Mouse (Mus musculus) adrenal gland, postnatal 14 days (tissue): ENCODE data around the gene Babam2. TPM values are rescaled to one million over a fixed set of nuclear protein-coding genes. Genes with fewer than 3 reads are reported as not detected.
A peak's percentile ranks its signal among the peaks of the same experiment; 100 is the strongest.
"Not testable (repeated sequence)": the region's sequence is repeated elsewhere in the genome, so short reads cannot be mapped to it uniquely, and the experiment has no call there.

Source experiments
- DNase-seq: peaks from one replicate; pipeline ENCODE4 v3.0.0; 2021; ENCODE audit warnings: mixed read lengths
- total RNA-seq: library from RNA; stranded (reverse); gene quantifications from 2 replicates; pipeline ENCODE4 v1.2.3, GENCODE M21; 2021

Babam2 gene
- total RNA-seq, 1 experiment from 2014 or later, result 72.3 TPM

- peak; percentile 52 for DNase-seq
Observed at GRCm38 (mm10) chr5:31787201-31787600, 89.7 kb downstream of the Babam2 start.

GRCm38 (mm10) chr5:31787622-31788021 lies 90.1 kb downstream of the Babam2 start:
- no peak for DNase-seq

- DNase-seq, result no peak
Observed at GRCm38 (mm10) chr5:31792338-31792737, 94.9 kb downstream of the Babam2 start.

GRCm38 (mm10) chr5:31792863-31793262 lies 95.4 kb downstream of the Babam2 start:
- peak; percentile 66 for DNase-seq

GRCm38 (mm10) chr5:31795414-31795813 lies 97.9 kb downstream of the Babam2 start:
- no peak for DNase-seq

GRCm38 (mm10) chr5:31796979-31797378 lies 99.5 kb downstream of the Babam2 start:
- no peak for DNase-seq

GRCm38 (mm10) chr5:31804211-31804610 lies 106.7 kb downstream of the Babam2 start:
- DNase-seq, result not testable (repeated sequence)

- DNase-seq, result no peak
Observed at GRCm38 (mm10) chr5:31804751-31805150, 107.3 kb downstream of the Babam2 start.

GRCm38 (mm10) chr5:31807312-31807711 lies 109.8 kb downstream of the Babam2 start:
- DNase-seq, result no peak

- DNase-seq, result no peak
Observed at GRCm38 (mm10) chr5:31808271-31808670, 110.8 kb downstream of the Babam2 start.

GRCm38 (mm10) chr5:31810796-31811662 lies 113.5 kb downstream of the Babam2 start:
- DNase-seq, result peak; percentile 54

GRCm38 (mm10) chr5:31811663-31812001 lies 114.1 kb downstream of the Babam2 start:
- no peak for DNase-seq

- no peak for DNase-seq
Observed at GRCm38 (mm10) chr5:31813156-31813675, 115.7 kb downstream of the Babam2 start.

GRCm38 (mm10) chr5:31814068-31814467 lies 116.6 kb downstream of the Babam2 start:
- no peak for DNase-seq

- DNase-seq, result peak; percentile 45
Observed at GRCm38 (mm10) chr5:31815129-31815528, 117.6 kb downstream of the Babam2 start.

GRCm38 (mm10) chr5:31816082-31816481 lies 118.6 kb downstream of the Babam2 start:
- no peak for DNase-seq

GRCm38 (mm10) chr5:31820801-31821200 lies 123.3 kb downstream of the Babam2 start:
- DNase-seq, result no peak

- DNase-seq, result no peak
Observed at GRCm38 (mm10) chr5:31821204-31821603, 123.7 kb downstream of the Babam2 start.

- DNase-seq, result peak; percentile 41
Observed at GRCm38 (mm10) chr5:31823673-31824072, 126.2 kb downstream of the Babam2 start.

- no peak for DNase-seq
Observed at GRCm38 (mm10) chr5:31824126-31824525, 126.6 kb downstream of the Babam2 start.

GRCm38 (mm10) chr5:31827304-31827703 lies 129.8 kb downstream of the Babam2 start:
- no peak for DNase-seq

GRCm38 (mm10) chr5:31827896-31828295 lies 130.4 kb downstream of the Babam2 start:
- peak; percentile 41 for DNase-seq

- no peak for DNase-seq
Observed at GRCm38 (mm10) chr5:31828747-31829146, 131.3 kb downstream of the Babam2 start.

- no peak for DNase-seq
Observed at GRCm38 (mm10) chr5:31829588-31829987, 132.1 kb downstream of the Babam2 start.
